Mouse (Mus musculus) cortical plate, adult 2 months (tissue): ENCODE data around the gene Nxph1. TPM values are rescaled to one million over a fixed set of nuclear protein-coding genes. Genes with fewer than 3 reads are reported as not detected.
A peak's percentile ranks its signal among the peaks of the same experiment; 100 is the strongest.

Experiments
- H3K27ac ChIP-seq: fragments of 200-500 bp; 2 replicates; pipeline ENCODE4 v1.5.1; 2012; ENCODE audit warnings: low read length, control low read depth, inconsistent platforms; ENCODE audit not compliant: insufficient read depth
- H3K4me1 ChIP-seq: fragments of 200-500 bp; 2 replicates; pipeline ENCODE4 v1.6.1; 2011; ENCODE audit warnings: low read length; ENCODE audit not compliant: control insufficient read depth, insufficient read depth
- H3K4me3 ChIP-seq: fragments of 200-500 bp; 2 replicates; pipeline ENCODE4 v1.5.1; 2011; ENCODE audit warnings: mild to moderate bottlenecking, low read length, control low read depth; ENCODE audit not compliant: insufficient read depth
- CTCF ChIP-seq: fragments of 200-500 bp; IDR thresholded peaks from 2 replicates; pipeline ENCODE4 v1.5.1; 2011; ENCODE audit warnings: mild to moderate bottlenecking, control low read depth, low read length; ENCODE audit not compliant: insufficient read depth; ENCODE audit errors: extremely low read depth
- POLR2A ChIP-seq: fragments of 200-500 bp; IDR thresholded peaks from 2 replicates; pipeline ENCODE4 v1.6.1; 2011; ENCODE audit warnings: mild to moderate bottlenecking, low read length, control low read depth; ENCODE audit not compliant: insufficient read depth; ENCODE audit errors: extremely low read depth
- polyA plus RNA-seq: library from polyadenylated mRNA; depleted of rRNA; stranded (reverse); fragments of >200 nt; gene quantifications from 2 replicates; pipeline ENCODE4 v1.2.3, GENCODE M21; 2012; rRNA removed

The Nxph1 gene
- polyA plus RNA-seq, 1 experiment: 23.7 TPM

DNA sequence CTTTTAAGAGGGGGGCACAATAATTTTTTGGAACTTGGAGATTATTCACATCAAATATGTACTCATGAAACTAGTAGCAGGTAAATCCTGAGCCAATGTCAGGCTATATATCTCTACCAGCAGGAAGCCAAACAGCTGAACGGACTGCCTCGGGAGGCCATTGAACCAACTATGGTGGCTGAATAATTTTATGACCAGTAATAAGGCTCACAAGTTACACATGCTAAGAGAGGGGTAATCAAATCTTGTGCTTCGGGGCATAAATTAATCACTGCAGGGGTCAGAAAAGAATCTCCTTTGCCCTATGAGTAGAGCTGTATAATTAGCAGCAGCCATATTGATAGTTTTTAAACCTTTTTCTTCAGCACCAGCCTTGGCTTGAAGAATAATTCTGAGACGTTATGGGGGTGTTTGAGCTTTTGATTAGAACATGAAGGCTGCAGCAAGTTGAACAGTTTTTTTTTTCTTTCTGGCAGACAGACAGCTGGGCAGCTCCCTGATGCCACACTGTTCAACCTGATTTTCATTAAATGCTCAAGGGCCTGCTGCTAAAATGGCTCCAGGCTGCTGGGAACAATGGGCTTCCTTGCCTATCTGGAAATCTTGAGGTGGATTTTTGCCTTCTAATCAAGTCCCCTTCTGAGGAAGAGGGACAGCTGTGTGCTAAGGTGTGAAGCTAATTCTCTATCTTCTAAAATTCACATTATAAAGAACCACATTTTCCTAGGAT, 272.7 kb downstream of the Nxph1 start:
- TF ChIP-seq CTCF (no peak), POLR2A (no peak)
- Histone ChIP-seq H3K4me1 (no peaks in the 10 kb centered on the region), H3K27ac (no peak overlapping the region), H3K4me3 (no peak overlapping the region)

DNA sequence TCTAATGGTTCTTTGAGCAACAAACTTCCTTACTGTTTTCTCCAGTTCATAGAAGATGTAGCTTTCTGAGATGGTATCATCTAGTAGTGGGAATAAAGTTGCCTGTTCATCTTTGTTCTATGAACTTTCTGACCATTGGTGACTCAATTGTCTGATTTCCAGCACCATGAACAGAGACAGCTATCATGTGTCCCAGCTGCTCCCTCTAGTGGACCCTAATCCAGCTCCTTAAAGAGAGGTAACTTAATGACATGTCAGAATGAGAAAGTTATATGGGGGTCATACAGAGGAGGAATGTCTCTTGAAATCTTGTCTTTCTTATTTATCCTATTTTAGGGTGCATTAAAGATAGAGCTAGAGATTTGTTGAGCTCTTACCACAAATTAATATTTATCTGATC, 286.6 kb downstream of the Nxph1 start:
- peak; percentile 39; the same call in 1 of the 2 replicates for TF ChIP-seq CTCF
- TF ChIP-seq POLR2A: no peak
- H3K4me3 ChIP-seq: no peak overlapping the region
- H3K4me1 ChIP-seq: no peaks in the 10 kb centered on the region
- H3K27ac ChIP-seq: no peak overlapping the region

- no peak for TF ChIP-seq POLR2A
- TF ChIP-seq CTCF: no peak
- no peaks in the 10 kb centered on the region for H3K4me1 ChIP-seq
- H3K27ac ChIP-seq: no peak overlapping the region
- H3K4me3 ChIP-seq: no peak overlapping the region
These were observed 319.8 kb downstream of the Nxph1 start for GRCm38 (mm10) chr6:9267998-9268397.

Other genes starting within 250 kb of the Nxph1 start
- 46.7 and 49.5 TPM in 2 replicates for gene Ica1, start 169.9 kb upstream of the Nxph1 start, polyA plus RNA-seq